Mouse (Mus musculus) erythroblast, embryonic 14.5 days (primary cell): ENCODE results near the gene Tunar.

Experiments
- GATA1 ChIP-seq: IDR thresholded peaks from 2 replicates; pipeline ENCODE4 v1.6.1; 2012; ENCODE audit warnings: low read length, inconsistent platforms, mixed read lengths
- TAL1 ChIP-seq: IDR thresholded peaks from 3 replicates; pipeline ENCODE4 v1.6.1; 2012; ENCODE audit warnings: low read length, inconsistent platforms, mixed read lengths

GRCm38 (mm10) chr12:105354266-105354665 lies 20.6 kb downstream of the Tunar start:
- TF ChIP-seq TAL1 = no peak
- TF ChIP-seq GATA1 = no peak
